Mouse (Mus musculus) heart, embryonic 16.5 days (tissue): ENCODE results near the gene Gtdc1. TPM values are rescaled to one million over a fixed set of nuclear protein-coding genes. Genes with fewer than 3 reads are reported as not detected.

Experiments
- ATAC-seq: fragments of 200-750 bp; cut with Nextera tagmentation; replicated peaks from 2 replicates; pipeline ENCODE4 v1.8.0; 2017; ENCODE audit warnings: moderate number of reproducible peaks; ENCODE audit not compliant: insufficient read depth, low FRiP score; ENCODE audit errors: extremely low read depth
- H3K27ac ChIP-seq: fragments of 300-500 bp; sonication (generic); 2 replicates; pipeline ENCODE4 v1.5.1; 2014; ENCODE audit warnings: mild to moderate bottlenecking, low read length, control low read depth, moderate library complexity
- H3K27me3 ChIP-seq: fragments of 300-500 bp; sonication (generic); 2 replicates; pipeline ENCODE4 v1.6.1; 2014; ENCODE audit warnings: low read length, mixed read lengths; ENCODE audit not compliant: control insufficient read depth, insufficient read depth
- H3K36me3 ChIP-seq: fragments of 300-500 bp; sonication (generic); 2 replicates; pipeline ENCODE4 v1.6.1; 2014; ENCODE audit not compliant: control insufficient read depth, insufficient read depth
- H3K4me1 ChIP-seq: fragments of 300-500 bp; sonication (generic); 2 replicates; pipeline ENCODE4 v1.6.1; 2014; ENCODE audit warnings: low read length, mixed read lengths; ENCODE audit not compliant: control insufficient read depth, insufficient read depth
- H3K4me2 ChIP-seq: fragments of 300-500 bp; sonication (generic); 2 replicates; pipeline ENCODE4 v1.6.1; 2014; ENCODE audit warnings: low read depth, mild to moderate bottlenecking, control low read depth, low read length
- H3K4me3 ChIP-seq: fragments of 300-500 bp; sonication (generic); 2 replicates; pipeline ENCODE4 v1.5.1; 2014; ENCODE audit warnings: mild to moderate bottlenecking, control low read depth, low read length
- H3K9ac ChIP-seq: fragments of 300-500 bp; sonication (generic); 2 replicates; pipeline ENCODE4 v1.6.1; 2014; ENCODE audit warnings: low read length, control low read depth
- H3K9me3 ChIP-seq: fragments of 300-500 bp; sonication (generic); replicated peaks from 2 replicates; pipeline ENCODE4 v1.6.1; 2016; ENCODE audit warnings: low read length; ENCODE audit not compliant: control insufficient read depth
- WGBS: fragments of 180-500 bp; shearing (Covaris S2); extraction: QIAGEN DNeasy Blood & Tissue Kit; methylation state at CpG from one replicate; pipeline ENCODE4 v1.1.7; 2014; 5-methylcytosine and 5-hydroxymethylcytosine counted together
- polyA plus RNA-seq: library from polyadenylated mRNA; unstranded; fragments of >200 nt; fragmentation: Nextera tagmentation; extraction: Ambion mirVana; gene quantifications from 2 replicates; pipeline ENCODE4 v1.2.1, GENCODE M21; 2015

The Gtdc1 gene
- polyA plus RNA-seq, 1 experiment from 2014 or later: 10.9 TPM

DNA sequence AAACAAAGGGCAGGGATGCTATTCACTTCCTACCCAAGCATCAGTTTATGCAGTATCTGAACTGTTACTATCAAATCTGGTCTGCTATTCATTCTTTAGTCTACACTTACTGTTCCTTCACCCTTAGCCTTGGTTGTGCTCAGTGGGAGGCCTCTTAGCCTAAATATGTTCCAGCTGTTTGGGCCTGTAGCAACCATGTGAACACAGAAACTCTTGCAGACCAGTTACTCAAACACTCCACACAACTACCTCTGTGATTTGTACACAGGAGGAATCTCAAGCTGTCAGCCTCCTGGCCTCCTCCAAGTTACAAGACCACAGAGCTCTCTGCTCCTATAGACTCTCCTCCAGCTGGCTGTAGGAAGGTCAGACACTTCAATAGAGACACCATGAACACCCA lies 384.7 kb downstream of the Gtdc1 start:
- H3K4me3 ChIP-seq: no peak overlapping the region
- H3K36me3 ChIP-seq: no peaks in the 10 kb centered on the region
- no peaks in the 10 kb centered on the region for H3K9me3 ChIP-seq
- ATAC-seq: no peak
- no peak overlapping the region for H3K27ac ChIP-seq
- H3K4me1 ChIP-seq: no peaks in the 10 kb centered on the region
- H3K9ac ChIP-seq: no peak overlapping the region
- no peaks in the 10 kb centered on the region for H3K27me3 ChIP-seq
- no peak overlapping the region for H3K4me2 ChIP-seq

DNA sequence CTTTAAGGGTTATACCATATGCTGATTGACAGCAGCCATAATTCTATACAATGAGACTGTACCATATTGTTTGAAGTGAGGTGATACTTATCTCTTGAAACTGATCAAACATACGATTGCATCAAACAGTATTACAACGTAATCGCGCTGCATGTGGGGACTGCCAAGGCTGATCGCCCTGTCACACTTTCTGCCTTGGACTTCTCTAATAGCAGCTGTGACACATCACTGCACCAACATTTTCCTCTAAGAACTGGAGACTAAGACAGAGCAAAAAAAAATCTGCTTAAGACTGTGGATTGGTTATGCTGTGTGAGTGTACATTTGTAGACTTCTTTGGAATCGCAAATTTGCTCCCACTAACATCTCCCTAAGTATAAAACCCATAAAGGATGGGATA lies 385.7 kb downstream of the Gtdc1 start:
- no peak overlapping the region for H3K27ac ChIP-seq

DNA sequence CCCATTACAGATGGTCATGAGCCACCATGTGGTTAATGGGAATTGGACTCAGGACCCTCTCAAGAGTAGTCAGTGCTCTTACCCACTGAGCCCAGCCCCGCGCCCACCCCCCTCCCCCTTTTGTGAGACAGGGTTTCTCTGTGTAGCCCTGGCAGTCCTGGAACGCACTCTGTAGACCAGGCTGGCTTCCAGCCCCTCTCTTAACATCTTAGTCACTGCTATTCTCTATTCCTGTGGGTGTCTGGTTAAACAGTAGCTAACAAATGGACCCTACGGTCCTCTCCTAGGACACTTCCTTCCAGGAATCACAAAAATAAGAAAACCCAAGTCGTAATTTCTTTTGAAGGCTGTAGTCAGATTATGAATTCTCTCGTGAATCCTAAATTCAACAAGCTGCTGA lies 386.6 kb downstream of the Gtdc1 start:
- Histone ChIP-seq H3K27ac (no peak overlapping the region), H3K4me1 (no peaks in the 10 kb centered on the region), H3K9me3 (no peaks in the 10 kb centered on the region), H3K4me3 (no peak overlapping the region), H3K27me3 (no peaks in the 10 kb centered on the region), H3K9ac (no peak overlapping the region), H3K4me2 (no peak overlapping the region), H3K36me3 (no peaks in the 10 kb centered on the region)
- 82% methylated on average over 6 of the region's 6 CpGs for WGBS
- ATAC-seq: no peak

More for the DNA sequence above, 385.7 kb downstream of the Gtdc1 start:
- Histone ChIP-seq H3K9ac (no peak overlapping the region), H3K27me3 (no peaks in the 10 kb centered on the region), H3K4me1 (no peaks in the 10 kb centered on the region), H3K9me3 (no peaks in the 10 kb centered on the region), H3K4me3 (no peak overlapping the region), H3K4me2 (no peak overlapping the region), H3K36me3 (no peaks in the 10 kb centered on the region)
- WGBS: 84% methylated on average over 6 of the region's 6 CpGs
- ATAC-seq: no peak

DNA sequence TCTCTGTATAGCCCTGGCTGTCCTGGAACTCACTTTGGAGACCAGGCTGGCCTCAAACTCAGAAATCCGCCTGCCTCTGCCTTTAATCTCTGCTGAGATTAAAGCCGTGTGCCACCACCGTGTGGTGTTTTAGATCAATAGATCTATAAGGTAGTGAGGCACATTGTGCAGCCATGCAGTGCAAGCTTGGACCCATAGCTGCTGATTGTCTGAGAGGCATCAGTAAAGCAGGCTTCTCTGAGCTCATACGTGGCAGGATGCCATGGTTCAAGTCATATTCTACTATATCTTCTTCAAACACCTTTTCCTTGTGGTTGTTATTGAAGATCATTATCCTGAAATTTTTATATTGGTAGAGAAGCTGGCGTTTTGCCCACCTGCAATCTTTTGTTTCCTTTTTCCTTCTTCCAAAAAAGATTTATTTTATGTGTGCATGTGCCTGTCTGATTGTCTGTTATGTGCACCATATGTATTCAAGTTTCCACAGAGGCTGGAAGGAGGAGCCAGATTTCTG lies 388.3 kb downstream of the Gtdc1 start:
- H3K27me3 ChIP-seq: no peaks in the 10 kb centered on the region
- no peak overlapping the region for H3K4me2 ChIP-seq
- H3K9me3 ChIP-seq: no peaks in the 10 kb centered on the region
- H3K4me3 ChIP-seq: no peak overlapping the region
- ATAC-seq: no peak
- 77% methylated on average over 5 of the region's 5 CpGs for WGBS
- H3K4me1 ChIP-seq: peaks cover 8% of the 10 kb centered on the region
- no peaks in the 10 kb centered on the region for H3K36me3 ChIP-seq
- no peak overlapping the region for H3K9ac ChIP-seq
- H3K27ac ChIP-seq: no peak overlapping the region

DNA sequence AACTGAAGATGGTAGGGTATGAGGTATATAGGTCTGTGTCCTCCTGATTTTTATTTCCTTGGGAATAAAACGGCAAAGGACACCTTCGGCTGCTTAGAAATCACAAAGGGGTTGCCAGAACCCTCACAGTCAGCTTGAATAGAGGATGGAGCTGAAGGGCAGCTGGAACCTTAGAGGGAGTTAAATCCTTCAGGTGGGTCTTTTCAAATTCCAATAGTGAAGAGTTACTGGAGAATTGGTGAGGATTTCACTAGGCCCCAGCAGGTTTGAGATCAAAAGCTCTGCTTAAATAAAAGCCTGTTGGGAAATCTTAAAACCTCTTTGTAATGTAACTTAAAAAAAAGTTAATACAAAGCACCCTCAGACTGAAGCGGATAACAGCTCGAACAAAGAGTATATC lies 389.3 kb downstream of the Gtdc1 start:
- no peak for ATAC-seq
- no peak overlapping the region for H3K4me3 ChIP-seq
- no peaks in the 10 kb centered on the region for H3K9me3 ChIP-seq
- no peak overlapping the region for H3K9ac ChIP-seq
- WGBS: 80% methylated on average over 4 of the region's 4 CpGs
- H3K36me3 ChIP-seq: no peaks in the 10 kb centered on the region
- peaks cover 8% of the 10 kb centered on the region for H3K4me1 ChIP-seq
- H3K27me3 ChIP-seq: no peaks in the 10 kb centered on the region
- H3K4me2 ChIP-seq: no peak overlapping the region
- no peak overlapping the region for H3K27ac ChIP-seq

DNA sequence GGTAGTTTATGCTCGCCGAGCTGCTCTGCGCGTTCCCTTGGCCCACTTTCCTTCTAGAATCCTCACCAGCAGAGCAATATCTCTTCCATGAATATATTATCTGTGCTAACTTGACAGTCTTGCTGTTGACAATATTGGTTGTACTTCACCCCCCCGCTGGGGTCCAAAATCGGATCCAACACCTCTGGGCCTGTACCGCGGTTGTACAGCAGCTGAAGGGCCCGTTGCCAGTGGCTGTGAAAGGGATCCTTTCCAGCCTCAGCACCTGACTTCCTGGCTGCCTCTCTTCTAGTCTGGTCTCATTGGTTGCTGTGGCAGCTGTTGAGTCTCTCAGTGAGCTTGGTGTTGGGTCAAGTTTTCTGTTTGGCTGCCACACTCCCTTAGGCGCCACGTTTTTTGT lies 391.7 kb downstream of the Gtdc1 start:
- Histone ChIP-seq H3K27me3 (no peaks in the 10 kb centered on the region), H3K27ac (peak overlapping the region; percentile 41), H3K4me1 (peaks cover 8% of the 10 kb centered on the region)

DNA sequence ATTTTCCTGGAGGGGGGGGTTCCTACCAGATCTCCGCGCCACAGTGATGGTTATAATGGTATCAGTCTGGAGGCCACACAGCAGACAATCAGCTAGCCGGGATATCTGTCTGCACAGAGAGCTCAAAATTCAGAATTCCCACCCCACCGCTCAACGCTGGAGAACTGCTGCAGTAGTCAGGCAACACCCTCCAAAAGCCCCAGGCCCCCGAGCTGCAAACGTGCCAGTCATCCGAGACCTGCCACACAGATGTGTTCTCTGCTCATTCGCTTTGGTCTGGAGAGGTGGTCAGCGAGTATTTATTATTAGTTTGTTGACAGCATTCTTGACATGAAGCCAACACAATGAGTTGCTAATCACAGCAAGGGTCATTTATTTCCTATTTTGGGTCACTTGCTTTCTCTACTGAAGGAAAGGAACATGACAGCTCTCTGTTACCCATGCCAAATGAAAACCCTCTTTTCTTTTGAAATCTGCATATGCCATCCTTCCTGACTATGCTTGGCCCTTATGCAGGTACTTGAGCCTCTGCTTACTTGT lies 392.3 kb downstream of the Gtdc1 start:
- H3K4me2 ChIP-seq: peak overlapping the region; percentile 37
- 55% methylated on average over 10 of the region's 10 CpGs for WGBS
- ATAC-seq: no peak

More for the DNA sequence above, 391.7 kb downstream of the Gtdc1 start:
- no peak overlapping the region for H3K4me3 ChIP-seq
- H3K4me2 ChIP-seq: no peak overlapping the region
- 85% methylated on average over 11 of the region's 11 CpGs for WGBS
- no peak for ATAC-seq
- H3K36me3 ChIP-seq: no peaks in the 10 kb centered on the region
- no peak overlapping the region for H3K9ac ChIP-seq
- H3K9me3 ChIP-seq: no peaks in the 10 kb centered on the region

DNA sequence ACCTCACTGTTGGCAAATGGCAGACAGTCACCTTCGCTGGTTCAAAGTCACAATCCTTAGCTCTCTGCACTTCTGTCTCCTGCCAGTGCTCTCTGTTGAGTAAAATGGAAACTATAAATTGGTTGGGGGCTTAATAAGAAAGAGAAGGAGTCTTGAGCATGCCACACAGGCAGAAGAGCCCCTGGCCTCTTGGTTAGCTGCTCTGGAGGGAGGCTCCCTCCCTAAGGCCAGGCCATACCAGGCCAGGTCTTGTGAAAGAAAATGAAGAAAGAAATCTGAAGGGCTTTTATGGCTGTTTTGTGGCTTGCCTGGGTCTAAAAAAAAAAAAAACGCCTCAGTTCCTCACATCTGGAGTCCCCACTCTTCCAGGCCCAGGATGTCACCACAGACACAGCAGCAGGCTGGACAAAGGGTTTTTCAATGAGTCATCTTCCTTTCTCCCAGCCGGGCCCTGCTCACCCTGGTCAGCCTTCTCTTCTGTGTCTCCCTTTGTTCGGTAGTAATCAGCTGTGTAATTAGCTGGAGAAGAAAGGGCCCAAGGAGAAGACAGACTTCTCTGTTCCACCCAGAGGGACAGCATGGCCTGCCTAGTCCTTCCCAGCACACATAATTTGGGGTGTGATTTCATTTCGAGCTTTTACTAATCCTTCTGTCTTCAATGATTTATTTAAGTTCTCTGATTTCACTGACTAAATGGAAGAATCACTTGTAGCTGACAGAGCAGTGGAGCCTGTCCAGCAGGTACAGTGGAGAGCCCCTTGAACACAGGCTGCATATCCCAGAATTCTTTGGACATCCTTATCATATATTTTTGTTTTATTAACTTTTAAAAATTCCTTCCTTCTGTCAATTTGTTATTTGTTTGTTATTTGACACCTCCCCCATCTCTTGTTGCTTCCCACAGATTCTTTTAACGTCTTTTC lies 401.1 kb downstream of the Gtdc1 start:
- H3K9me3 ChIP-seq: no peaks in the 10 kb centered on the region
- H3K4me1 ChIP-seq: no peaks in the 10 kb centered on the region
- no peaks in the 10 kb centered on the region for H3K27me3 ChIP-seq
- peak; percentile 45; the same call in 1 of the 2 replicates for ATAC-seq
- H3K9ac ChIP-seq: no peak overlapping the region
- no peak overlapping the region for H3K4me2 ChIP-seq
- WGBS: 32% methylated on average over 6 of the region's 6 CpGs
- no peak overlapping the region for H3K27ac ChIP-seq
- H3K36me3 ChIP-seq: no peaks in the 10 kb centered on the region
- H3K4me3 ChIP-seq: no peak overlapping the region

More for the DNA sequence above, 392.3 kb downstream of the Gtdc1 start:
- no peaks in the 10 kb centered on the region for H3K36me3 ChIP-seq
- H3K4me1 ChIP-seq: peaks cover 8% of the 10 kb centered on the region
- no peak overlapping the region for H3K9ac ChIP-seq
- no peaks in the 10 kb centered on the region for H3K9me3 ChIP-seq
- H3K27ac ChIP-seq: peak overlapping the region; percentile 41
- no peaks in the 10 kb centered on the region for H3K27me3 ChIP-seq
- no peak overlapping the region for H3K4me3 ChIP-seq
